Mouse (Mus musculus) regulatory T cell (primary cell): ENCODE results near the gene Kmt5b.

ENCODE experiments used
- in situ Hi-C: fragments of 300-600 bp; cut with MboI, MseI; formaldehyde crosslinking; loops from one replicate; pipeline ENCODE4 v1.15.1; 2025; ENCODE audit warnings: high pct_unique_total_duplicates

Kmt5b gene

DNA sequence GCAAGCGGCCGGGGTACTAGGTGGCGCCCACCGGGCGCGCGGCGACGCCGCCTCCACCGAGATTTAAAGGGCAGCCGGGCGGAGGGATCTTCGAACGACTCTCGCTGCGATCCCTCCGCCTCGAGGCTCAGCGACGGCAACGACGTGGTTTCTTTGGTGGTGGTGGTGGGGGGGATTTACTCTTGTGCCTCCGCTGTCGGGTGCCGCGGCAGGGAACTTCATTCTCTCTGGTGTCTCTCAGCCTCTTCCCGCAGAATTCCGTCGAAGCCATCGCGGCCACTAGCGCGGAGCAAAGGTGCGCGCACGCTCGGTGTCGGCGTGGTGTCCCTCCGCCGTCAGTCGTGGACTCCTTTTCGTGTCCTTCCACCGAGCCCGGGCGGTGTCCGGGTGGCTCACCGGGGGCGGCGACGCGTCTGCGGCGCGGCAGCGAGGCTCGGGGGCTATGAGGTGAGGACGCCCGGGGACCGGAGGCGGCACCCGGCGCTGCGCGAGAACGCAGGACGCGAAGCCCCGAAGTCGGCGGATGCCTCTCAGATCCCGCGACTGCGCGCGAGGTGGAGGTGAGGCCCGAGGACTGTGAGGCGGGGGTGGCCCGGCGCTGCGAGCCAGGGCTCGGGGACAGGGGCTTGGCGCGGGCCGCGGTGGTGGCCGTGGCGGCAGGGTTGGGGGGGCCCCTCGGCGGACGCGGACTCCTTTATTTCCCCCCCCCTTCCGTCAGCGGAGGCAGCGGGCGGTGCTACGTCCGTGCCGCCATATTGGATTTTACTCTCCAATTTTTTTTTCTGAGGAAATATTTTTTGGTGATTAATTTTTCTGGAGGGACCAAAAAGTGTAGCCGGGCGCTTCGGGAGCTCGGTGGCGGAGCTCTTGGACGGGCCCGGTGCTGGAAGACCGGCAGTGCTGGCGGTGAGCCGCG, 818 bp downstream of the Kmt5b start:
- in situ Hi-C loops, result loop anchor here (10.0 kb wide), 1 partner anchor 53 kb away; no protein-coding TSS in a partner anchor

DNA sequence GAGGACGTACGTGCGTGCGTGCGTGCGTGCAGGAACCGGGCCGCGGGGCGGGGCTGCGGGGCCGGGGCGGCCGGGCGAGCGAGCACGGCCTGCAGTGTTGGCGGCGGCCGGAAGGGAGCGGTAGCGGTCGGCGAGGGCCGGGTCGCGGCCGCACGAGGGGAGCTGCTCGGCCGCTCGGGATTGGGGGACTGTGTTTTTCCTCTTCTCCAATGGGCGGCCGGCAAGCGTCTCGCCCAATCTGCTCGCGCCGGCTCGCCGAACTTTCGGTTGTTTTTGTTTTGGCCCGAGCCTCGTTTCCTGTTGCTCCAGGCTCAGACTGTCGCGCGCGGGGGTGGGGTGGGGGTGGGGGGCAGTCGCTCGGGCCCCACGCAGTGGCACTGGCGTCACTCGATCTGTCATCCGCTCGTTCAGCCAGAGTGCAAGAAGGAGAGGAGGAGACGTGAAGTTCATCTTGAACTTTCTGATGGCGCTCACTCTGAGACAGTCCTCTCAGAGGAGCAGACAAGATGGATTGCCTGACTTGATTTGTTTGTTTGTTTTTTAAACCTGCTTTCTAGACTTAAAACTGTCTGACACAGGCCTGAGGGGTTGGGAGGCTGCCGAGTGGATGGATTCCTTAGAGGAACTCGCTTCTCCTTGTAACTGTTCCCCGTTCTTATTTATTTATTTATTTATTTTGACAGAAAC, 1.6 kb downstream of the Kmt5b start:
- in situ Hi-C loops, result loop anchor here (10.0 kb wide), 1 partner anchor 54 kb away; no protein-coding TSS in a partner anchor

DNA sequence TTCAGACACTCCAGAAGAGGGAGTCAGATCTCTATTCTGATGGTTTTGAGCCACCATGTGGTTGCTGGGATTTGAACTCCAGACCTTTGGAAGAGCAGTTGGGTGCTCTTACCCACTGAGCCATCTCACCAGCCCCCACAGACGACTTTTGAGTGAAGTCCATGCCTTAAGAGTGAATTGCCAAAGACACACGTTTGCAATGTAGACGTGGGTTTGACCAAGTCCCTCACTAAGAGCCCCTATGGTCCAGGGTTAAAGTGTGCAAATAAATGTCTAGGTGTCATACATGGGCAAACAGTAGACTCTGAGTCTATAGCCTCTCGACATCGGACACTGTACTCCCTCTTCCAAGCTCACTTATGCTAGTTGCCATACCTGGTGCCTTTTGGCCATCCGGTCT, 2.3 kb downstream of the Kmt5b start:
- in situ Hi-C loops, result loop anchor here (10.0 kb wide), 1 partner anchor 55 kb away; no protein-coding TSS in a partner anchor

GRCm38 (mm10) chr19:3774159-3774558, 6.9 kb downstream of the Kmt5b start:
- in situ Hi-C loops, result no loop called here

- in situ Hi-C loops, result no loop called here
Observed at GRCm38 (mm10) chr19:3778713-3779112, 11.5 kb downstream of the Kmt5b start.

- in situ Hi-C loops, result loop anchor here (5.0 kb wide), 1 partner anchor 97 kb away; no protein-coding TSS in a partner anchor
Observed at GRCm38 (mm10) chr19:3790077-3790476, 22.9 kb downstream of the Kmt5b start.

GRCm38 (mm10) chr19:3805526-3805925, 38.3 kb downstream of the Kmt5b start:
- in situ Hi-C loops, result no loop called here

GRCm38 (mm10) chr19:3810536-3811233, 43.5 kb downstream of the Kmt5b start:
- in situ Hi-C loops, result no loop called here

GRCm38 (mm10) chr19:3814461-3814860, 47.2 kb downstream of the Kmt5b start:
- in situ Hi-C loops, result no loop called here

GRCm38 (mm10) chr19:3815824-3816223, 48.6 kb downstream of the Kmt5b start:
- in situ Hi-C loops, result no loop called here

DNA sequence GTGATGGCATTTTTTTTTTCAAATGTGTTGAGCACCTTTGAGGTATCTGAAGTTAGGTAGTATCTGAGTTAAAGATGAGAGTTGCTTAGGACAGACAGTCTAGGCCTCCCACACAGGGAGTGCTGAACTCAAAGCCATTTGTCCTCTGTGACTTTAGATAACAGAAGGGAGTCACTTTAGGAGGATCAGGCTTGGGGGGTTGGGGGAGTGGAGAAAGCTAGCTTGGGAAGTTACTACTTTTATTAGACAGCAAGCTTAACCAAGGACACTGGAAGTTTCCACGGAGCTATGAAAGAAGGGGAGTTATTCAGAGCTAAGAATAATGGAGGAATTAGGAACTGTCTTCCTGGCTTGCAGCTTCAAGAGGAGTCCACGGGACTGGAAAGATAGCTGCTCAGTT, 51.9 kb downstream of the Kmt5b start:
- in situ Hi-C loops, result no loop called here

GRCm38 (mm10) chr19:3819899-3820444, 52.8 kb downstream of the Kmt5b start:
- in situ Hi-C loops, result no loop called here

DNA sequence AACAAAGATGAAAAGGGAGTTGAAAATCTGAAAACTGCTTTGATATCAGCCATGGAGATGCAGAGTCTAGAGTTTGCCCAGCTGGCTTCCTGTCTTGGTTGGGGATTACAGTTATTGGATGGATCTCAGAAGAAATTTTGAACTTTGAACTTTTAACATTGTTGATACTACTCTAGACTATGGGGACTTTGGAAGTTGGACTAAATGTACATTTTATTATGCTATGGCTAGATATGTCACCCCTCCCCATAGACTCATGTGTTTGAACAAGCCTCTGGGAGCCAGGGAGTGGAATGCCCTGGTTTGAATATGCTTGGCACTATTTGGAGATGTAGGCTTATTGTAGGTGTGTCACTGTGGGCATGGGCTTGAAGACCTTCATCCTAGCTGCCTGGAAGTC, 57.8 kb downstream of the Kmt5b start:
- in situ Hi-C loops, result no loop called here

DNA sequence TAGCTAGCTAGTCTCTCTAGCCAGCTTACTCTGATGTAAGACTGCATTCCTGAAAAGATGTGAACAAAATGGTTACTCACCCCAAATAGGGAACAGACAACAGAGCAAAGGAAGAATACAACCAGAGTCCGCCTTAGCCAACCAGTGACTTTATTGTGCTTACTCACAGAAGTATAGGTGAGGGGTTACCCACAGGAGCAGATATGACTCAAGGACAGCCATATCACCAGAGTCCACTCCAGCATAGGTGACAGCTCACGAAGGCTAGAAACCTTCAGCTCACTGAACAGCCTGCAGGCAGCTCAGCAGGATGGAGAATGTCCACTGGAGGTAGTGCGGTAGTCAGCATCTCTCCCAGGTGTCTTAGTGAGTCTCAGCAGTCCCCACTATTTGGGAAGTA, 62.6 kb downstream of the Kmt5b start:
- in situ Hi-C loops, result no loop called here

DNA sequence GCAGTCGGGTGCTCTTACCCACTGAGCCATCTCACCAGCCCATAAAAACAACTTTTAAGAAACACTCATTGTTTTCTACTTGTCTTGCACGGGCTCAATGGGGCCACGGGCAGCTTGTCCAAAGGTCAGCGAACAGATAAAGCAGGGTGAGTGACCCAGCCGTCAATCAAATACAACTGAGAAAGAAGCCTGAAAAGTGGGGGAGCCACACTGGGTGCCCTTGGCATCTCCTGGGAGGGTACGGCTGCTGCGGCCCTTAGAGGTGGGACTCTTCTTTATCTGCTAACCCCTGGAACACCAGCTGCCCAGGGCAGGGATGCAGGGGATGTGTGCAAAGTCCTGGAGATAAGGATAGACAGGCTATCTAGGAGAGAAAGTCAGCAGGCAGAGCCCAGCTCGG, 64.5 kb downstream of the Kmt5b start:
- in situ Hi-C loops, result no loop called here

DNA sequence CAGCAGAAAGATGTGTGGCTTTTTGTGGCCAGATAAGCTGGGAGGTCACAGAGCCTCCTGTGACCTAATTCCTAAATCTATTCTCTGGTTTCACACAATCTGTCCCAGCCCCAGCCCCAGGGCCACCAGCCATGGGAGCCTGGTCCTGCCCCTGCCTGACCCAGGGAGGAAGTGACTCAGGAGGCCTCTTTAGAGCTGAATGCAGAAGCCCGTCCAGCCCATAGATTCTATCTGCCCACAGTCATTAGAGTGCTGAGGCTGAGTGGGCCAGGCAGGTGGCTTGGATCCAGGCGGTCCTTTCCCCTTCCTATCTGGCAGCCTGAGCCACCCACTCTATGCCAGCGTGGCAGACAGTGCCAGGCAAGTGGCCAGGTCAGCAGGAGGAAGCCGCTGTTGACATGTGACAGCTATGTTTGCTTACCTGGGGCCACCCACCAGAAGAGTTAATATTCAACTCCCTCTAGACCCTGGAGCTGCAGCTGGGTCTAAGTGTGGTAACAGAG, 65.7 kb downstream of the Kmt5b start:
- in situ Hi-C loops, result no loop called here

GRCm38 (mm10) chr19:3834301-3834700, 67.1 kb downstream of the Kmt5b start:
- in situ Hi-C loops, result no loop called here

DNA sequence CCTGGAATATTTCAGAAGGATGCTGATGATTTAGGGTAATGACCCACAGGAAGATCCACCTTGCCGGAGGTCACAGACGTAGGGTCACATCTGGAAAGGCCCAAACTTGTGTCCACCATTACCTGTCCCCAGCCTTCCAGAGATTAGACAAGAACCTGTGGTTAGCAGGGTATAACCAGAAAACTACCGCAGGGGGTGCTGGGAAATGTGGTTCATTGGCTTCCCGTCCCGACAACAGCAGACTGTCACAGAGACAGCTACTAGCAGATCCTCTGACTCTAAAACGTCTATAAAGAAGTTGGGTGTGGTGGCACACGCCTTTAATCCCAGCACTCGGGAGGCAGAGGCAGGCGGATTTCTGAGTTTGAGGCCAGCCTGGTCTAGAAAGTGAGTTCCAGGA, 69.6 kb downstream of the Kmt5b start:
- in situ Hi-C loops, result no loop called here

GRCm38 (mm10) chr19:3838931-3839330, 71.7 kb downstream of the Kmt5b start:
- in situ Hi-C loops, result no loop called here

DNA sequence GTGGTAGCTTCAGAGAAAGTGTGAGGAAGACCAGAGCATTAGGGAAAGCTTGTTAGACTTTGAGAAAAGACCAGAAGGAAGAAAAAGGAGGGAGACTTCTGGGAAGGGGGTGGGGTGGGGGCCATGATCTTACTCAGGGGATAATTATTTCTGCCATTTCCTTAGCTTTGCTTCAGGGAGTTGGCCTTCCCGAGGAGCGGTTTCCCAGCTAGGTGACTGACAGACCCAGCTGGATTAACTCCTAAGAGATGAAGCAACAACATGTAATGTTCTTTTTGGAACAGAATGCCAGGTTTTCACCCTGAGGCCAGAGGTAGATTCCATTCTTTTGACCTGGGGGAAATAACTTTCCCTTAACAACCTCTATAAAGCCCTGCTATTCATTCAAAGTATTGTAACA, 72.5 kb downstream of the Kmt5b start:
- in situ Hi-C loops, result no loop called here

DNA sequence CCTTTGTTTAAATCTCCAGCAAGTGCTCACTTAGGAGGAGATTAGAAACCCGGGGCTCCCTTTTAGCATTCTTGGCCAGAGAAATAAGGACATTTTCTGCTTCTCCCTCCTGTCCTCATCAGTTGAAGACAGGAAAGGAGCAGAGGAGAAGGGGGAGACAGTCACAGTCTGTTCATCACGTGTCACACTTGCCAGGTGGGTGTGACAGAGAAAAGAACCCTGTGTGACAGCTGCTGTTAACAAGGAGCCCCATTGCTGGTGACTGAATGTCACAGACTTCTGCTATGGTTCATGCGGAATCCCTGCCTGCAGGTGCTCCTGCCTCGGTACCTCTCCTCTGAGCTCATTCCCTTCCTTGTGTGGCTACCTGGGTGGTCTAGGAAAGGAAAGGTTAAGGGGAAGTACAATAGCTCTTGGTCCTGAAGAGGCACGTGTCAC, 73.0 kb downstream of the Kmt5b start:
- in situ Hi-C loops, result no loop called here

DNA sequence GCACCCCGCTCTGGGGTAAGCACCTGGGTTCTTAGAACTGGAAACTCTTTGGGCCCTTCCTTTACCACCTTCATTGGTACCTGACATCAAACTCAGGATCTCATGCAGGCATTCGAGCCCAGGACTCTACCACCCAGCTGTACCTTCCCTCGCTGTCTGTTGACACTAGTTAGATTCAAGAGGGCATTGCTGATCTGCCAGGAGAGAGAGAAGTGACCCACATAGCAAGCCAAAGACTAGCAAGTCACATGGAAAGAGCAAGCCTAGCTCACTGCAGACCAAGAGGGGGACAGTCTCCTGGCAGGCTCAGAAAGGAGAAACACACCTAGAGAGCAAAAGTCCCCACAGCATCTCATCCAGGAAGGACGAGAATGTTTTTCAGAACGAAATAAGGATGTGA, 73.5 kb downstream of the Kmt5b start:
- in situ Hi-C loops, result no loop called here
